Comparison of ENCODE assay signal across 9 mouse cellular contexts in the genomic region with DNA sequence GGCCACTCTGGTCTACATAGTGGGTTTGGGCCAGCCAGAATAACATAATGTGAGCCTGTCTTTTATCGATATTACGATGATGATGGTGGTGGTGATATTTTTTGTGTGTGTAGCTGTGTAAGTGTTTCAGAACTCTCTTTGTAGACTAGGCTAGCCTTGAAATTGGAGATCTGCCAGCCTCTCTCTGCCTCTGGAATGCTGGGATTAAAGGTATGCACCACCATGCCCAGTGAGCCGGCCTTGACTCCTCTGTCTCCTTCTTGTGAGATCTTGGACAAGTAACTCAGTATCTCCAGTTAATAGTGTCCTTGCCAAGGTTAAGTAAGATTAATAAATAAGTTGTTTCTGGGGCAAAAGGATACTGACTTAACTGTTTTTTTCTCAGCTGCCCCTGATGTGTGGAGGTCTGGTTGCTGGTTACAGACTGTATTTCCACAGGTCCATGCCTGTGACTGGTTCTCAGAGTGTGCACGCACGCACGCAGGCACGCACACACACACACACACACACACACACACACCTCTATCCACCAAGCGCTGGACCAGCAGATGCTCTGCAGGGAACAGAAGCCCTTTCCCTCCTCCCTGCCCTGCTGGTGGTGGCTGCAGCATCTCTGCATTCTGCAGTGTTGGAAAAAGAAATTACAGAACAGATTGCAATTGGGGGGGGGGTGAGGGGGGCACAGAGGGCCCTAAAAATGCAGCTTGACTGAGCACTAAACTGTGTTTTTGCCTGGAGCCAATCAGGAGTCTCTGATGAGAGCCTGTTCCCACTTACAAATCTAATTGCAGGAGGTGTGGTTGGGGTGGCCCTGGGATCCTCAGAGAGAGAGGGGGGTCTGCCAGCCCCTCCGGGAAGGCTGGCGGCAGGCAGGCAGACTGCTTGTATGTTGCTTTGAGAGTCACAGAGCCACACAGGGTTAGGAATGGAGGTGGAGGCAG. TPM values are rescaled to one million over a fixed set of nuclear protein-coding genes. Genes with fewer than 3 reads are reported as not detected.
DNase-seq lines count a peak whose midpoint lies in the region; ATAC-seq lines count a peak whose summit lies in the region.
"Had no signal": no experiment of that assay in that cellular context is flagged by ENCODE, and none has a peak within 500 bp of the region (broad histone marks: within the 10 kb centered on the region; RNA-seq: fewer than 3 reads in every experiment).

No protein-coding gene starts in this region.

- no peaks in the 10 kb centered on the region for H3K36me3 ChIP-seq in heart, embryonic 11.5 days (ENCODE audit: control insufficient read depth, insufficient read depth, low read length)
- no peaks in the 10 kb centered on the region for H3K36me3 ChIP-seq in intestine, embryonic 16.5 days (ENCODE audit: control insufficient read depth, insufficient read depth, low read length)
- H3K36me3 ChIP-seq: liver, embryonic 15.5 days had no signal

- 0 out of 2 replicates have a peak overlapping the region, but pooled peaks have one; percentile 12 for H3K9ac ChIP-seq in heart, embryonic 11.5 days (ENCODE audit: low read depth, low read length)
- no peak overlapping the region for H3K9ac ChIP-seq in intestine, embryonic 16.5 days (ENCODE audit: low read depth, low read length)
- H3K9ac ChIP-seq: liver, embryonic 15.5 days had no signal

- no peaks in the 10 kb centered on the region for H3K27me3 ChIP-seq in heart, embryonic 11.5 days (ENCODE audit: control insufficient read depth, insufficient read depth, low read length)
- no peaks in the 10 kb centered on the region for H3K27me3 ChIP-seq in intestine, embryonic 16.5 days (replicated peaks; ENCODE audit: control insufficient read depth, insufficient read depth, low read length)

- no peaks in the 10 kb centered on the region for H3K9me3 ChIP-seq in heart, embryonic 11.5 days (replicated peaks; ENCODE audit: control insufficient read depth, low read length)
- no peaks in the 10 kb centered on the region for H3K9me3 ChIP-seq in intestine, embryonic 16.5 days (ENCODE audit: control insufficient read depth, low read length)
- H3K9me3 ChIP-seq: liver, embryonic 15.5 days had no signal

- H3K4me3 ChIP-seq in heart, embryonic 11.5 days (ENCODE audit: low read depth, low read length) = no peak overlapping the region
- H3K4me3 ChIP-seq in intestine, embryonic 16.5 days (ENCODE audit: low read length) = no peak overlapping the region
- H3K4me3 ChIP-seq: liver, embryonic 15.5 days had no signal

- no peak overlapping the region for H3K4me2 ChIP-seq in heart, embryonic 11.5 days
- H3K4me2 ChIP-seq in intestine, embryonic 16.5 days (ENCODE audit: low read depth, low read length) = no peak overlapping the region
- H3K4me2 ChIP-seq: liver, embryonic 15.5 days had no signal

- DNase-seq in heart, adult 18-20 months = no peak
- peak; percentile 13 for DNase-seq in thymus, postnatal 4 days
- DNase-seq in thymus, postnatal 0 days (ENCODE audit: low spot score) = no peak
- peak; percentile 53 to 61 for DNase-seq in kidney, adult 8-10 months
- no peak for DNase-seq in spleen, adult 18-20 months
- no peak for DNase-seq in right cerebral cortex, adult 18-20 months

- H3K4me1 ChIP-seq in heart, embryonic 11.5 days (ENCODE audit: control insufficient read depth, insufficient read depth, low read length) = peaks cover 91% of the 10 kb centered on the region
- H3K4me1 ChIP-seq in intestine, embryonic 16.5 days (ENCODE audit: control insufficient read depth, insufficient read depth, low read length) = peaks cover 62% of the 10 kb centered on the region

- H3K27ac ChIP-seq in heart, embryonic 11.5 days (ENCODE audit: low read depth, low read length) = no peak overlapping the region
- H3K27ac ChIP-seq in intestine, embryonic 16.5 days (ENCODE audit: low read length) = no peak overlapping the region

- WGBS in heart, embryonic 11.5 days (ENCODE audit: insufficient replicate concordance) = 53% methylated on average over 10 of the region's 10 CpGs
- 59% methylated on average over 10 of the region's 10 CpGs for WGBS in intestine, embryonic 16.5 days

- ATAC-seq in heart, embryonic 11.5 days (replicated peaks; ENCODE audit: insufficient number of reproducible peaks, low FRiP score, low TSS enrichment) = no peak
- ATAC-seq in intestine, embryonic 16.5 days = no peak

RNA-seq across cellular contexts. Expression of gene Trim8, which starts 24.5 kb away (rescaled TPM):
- polyA plus RNA-seq in heart, embryonic 11.5 days (2014; fragmentation: Nextera tagmentation; extraction: Ambion mirVana) = 18.0 and 18.6 TPM in 2 replicates
- 10 to 100 TPM; 33.9 to 38.8 TPM for total RNA-seq in heart, adult 18-20 months (2021)
- 20.4 and 23.6 TPM in 2 replicates for polyA plus RNA-seq in thymus, postnatal 0 days (2015; fragmentation: Nextera tagmentation; extraction: Ambion mirVana)
- polyA plus RNA-seq in intestine, embryonic 16.5 days (2015; fragmentation: Nextera tagmentation; extraction: Ambion mirVana) = 10.1 and 13.7 TPM in 2 replicates

RNA-seq across cellular contexts. Expression of gene Arl3, which starts 47.0 kb away (rescaled TPM):
- 67.5 and 83.5 TPM in 2 replicates for polyA plus RNA-seq in heart, embryonic 11.5 days (2014; fragmentation: Nextera tagmentation; extraction: Ambion mirVana)
- total RNA-seq in heart, adult 18-20 months (2021) = 10 to 100 TPM; 34.6 to 38.1 TPM
- 47.5 and 52.3 TPM in 2 replicates for polyA plus RNA-seq in thymus, postnatal 0 days (2015; fragmentation: Nextera tagmentation; extraction: Ambion mirVana)
- polyA plus RNA-seq in intestine, embryonic 16.5 days (2015; fragmentation: Nextera tagmentation; extraction: Ambion mirVana) = 53.9 and 64.5 TPM in 2 replicates

RNA-seq across cellular contexts. Expression of gene Sfxn2, which starts 47.2 kb away (rescaled TPM):
- polyA plus RNA-seq in heart, embryonic 11.5 days (2014; fragmentation: Nextera tagmentation; extraction: Ambion mirVana) = 8.1 and 10.5 TPM in 2 replicates
- total RNA-seq in heart, adult 18-20 months (2021) = 1 to 10 TPM; 2.0 to 2.8 TPM
- 13.9 and 16.9 TPM in 2 replicates for polyA plus RNA-seq in thymus, postnatal 0 days (2015; fragmentation: Nextera tagmentation; extraction: Ambion mirVana)
- polyA plus RNA-seq in intestine, embryonic 16.5 days (2015; fragmentation: Nextera tagmentation; extraction: Ambion mirVana) = 16.7 and 18.1 TPM in 2 replicates

Comparison
In these comparisons a context has a peak if more than half of its experiments do, and no peak if none do; other contexts are left out.
1. DNase-seq: peak in thymus, postnatal 4 days (single experiment) and kidney, adult 8-10 months (2 of 2); none in heart, adult 18-20 months (0 of 2), thymus, postnatal 0 days (single experiment), spleen, adult 18-20 months (0 of 2) and right cerebral cortex, adult 18-20 months (single experiment).